Mouse (Mus musculus): ENCODE measurements at regions not wholly inside any gene's neighbourhood (a gene's known extent, or its start where the extent isn't known, plus 50 kb on each side); places are given as distances from the start of the nearest gene placed in this dataset.

GRCm38 (mm10) chr13:112160173-112160641 lies 128.0 kb upstream of the Ankrd55 start:
- Histone ChIP-seq H3K9ac (ENCODE audit: low read depth, low read length) (no peak overlapping the region), H3K27me3 (replicated peaks; ENCODE audit: control insufficient read depth, insufficient read depth, low read length) (no peaks in the 10 kb centered on the region), H3K9me3 (ENCODE audit: control insufficient read depth, low read length) (peaks cover 7% of the 10 kb centered on the region; the same call in 1 of the 2 replicates), H3K27ac (replicated peaks; ENCODE audit: low read depth, low read length) (peak overlapping the region; percentile 72), H3K36me3 (ENCODE audit: control insufficient read depth, insufficient read depth, low read length) (no peaks in the 10 kb centered on the region), H3K4me2 (ENCODE audit: low read depth, low read length) (no peak overlapping the region), H3K4me1 (ENCODE audit: control insufficient read depth, insufficient read depth, low read length) (peaks cover 22% of the 10 kb centered on the region), H3K4me3 (ENCODE audit: low read depth, low read length) (no peak overlapping the region)
- peak; percentile 88 for DNase-seq (ENCODE audit: low spot score)
- ATAC-seq (ENCODE audit: low read depth): peak; percentile 87
- 23% methylated on average over 2 of the region's 2 CpGs for WGBS

- Histone ChIP-seq H3K9me3 (ENCODE audit: control insufficient read depth, low read length) (peaks cover 7% of the 10 kb centered on the region; the same call in 1 of the 2 replicates), H3K4me3 (ENCODE audit: low read depth, low read length) (no peak overlapping the region), H3K27ac (replicated peaks; ENCODE audit: low read depth, low read length) (no peak overlapping the region), H3K27me3 (replicated peaks; ENCODE audit: control insufficient read depth, insufficient read depth, low read length) (no peaks in the 10 kb centered on the region), H3K4me1 (ENCODE audit: control insufficient read depth, insufficient read depth, low read length) (peaks cover 23% of the 10 kb centered on the region), H3K36me3 (ENCODE audit: control insufficient read depth, insufficient read depth, low read length) (no peaks in the 10 kb centered on the region), H3K4me2 (ENCODE audit: low read depth, low read length) (no peak overlapping the region), H3K9ac (ENCODE audit: low read depth, low read length) (no peak overlapping the region)
- WGBS: 69% methylated on average over 2 of the region's 2 CpGs
- ATAC-seq (ENCODE audit: low read depth) (peak; percentile 31), DNase-seq (ENCODE audit: low spot score) (peak; percentile 27)
Observed at GRCm38 (mm10) chr13:112160726-112161125, 127.5 kb upstream of the Ankrd55 start.

GRCm38 (mm10) chr13:112161886-112162285 lies 126.4 kb upstream of the Ankrd55 start:
- H3K4me1 ChIP-seq (ENCODE audit: control insufficient read depth, insufficient read depth, low read length): peaks cover 25% of the 10 kb centered on the region
- H3K27me3 ChIP-seq (replicated peaks; ENCODE audit: control insufficient read depth, insufficient read depth, low read length): no peaks in the 10 kb centered on the region
- H3K4me2 ChIP-seq (ENCODE audit: low read depth, low read length): no peak overlapping the region
- H3K36me3 ChIP-seq (ENCODE audit: control insufficient read depth, insufficient read depth, low read length): no peaks in the 10 kb centered on the region
- DNase-seq (ENCODE audit: low spot score): no peak
- WGBS: 80% methylated on average over 2 of the region's 2 CpGs
- H3K9ac ChIP-seq (ENCODE audit: low read depth, low read length): no peak overlapping the region
- H3K4me3 ChIP-seq (ENCODE audit: low read depth, low read length): no peak overlapping the region
- ATAC-seq (ENCODE audit: low read depth): no peak
- H3K9me3 ChIP-seq (ENCODE audit: control insufficient read depth, low read length): peaks cover 7% of the 10 kb centered on the region; the same call in 1 of the 2 replicates
- H3K27ac ChIP-seq (replicated peaks; ENCODE audit: low read depth, low read length): no peak overlapping the region

DNA sequence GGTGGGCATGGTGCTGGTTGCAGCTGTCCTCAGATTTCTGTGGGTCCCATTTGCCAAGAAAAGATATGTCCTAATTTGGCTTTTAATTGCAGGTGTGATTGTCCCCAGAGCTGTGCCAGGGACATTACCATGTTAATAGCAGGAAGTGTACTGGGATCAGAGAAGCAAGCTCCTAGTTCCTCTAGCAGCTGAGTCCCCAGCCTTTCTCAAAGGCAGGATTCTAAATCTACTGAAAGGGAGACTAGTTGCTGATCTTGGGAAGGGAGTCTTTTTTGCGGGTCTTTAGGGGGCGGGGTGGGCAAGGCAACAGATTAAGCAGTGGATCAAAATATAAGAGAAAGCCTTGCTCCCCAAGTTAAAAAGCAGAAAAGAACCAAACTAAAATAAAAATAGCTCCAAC lies 122.3 kb upstream of the Ankrd55 start:
- peak overlapping the region; percentile 46; the same call in 1 of the 2 replicates for H3K27ac ChIP-seq (replicated peaks; ENCODE audit: low read depth, low read length)
- no peak overlapping the region for H3K9ac ChIP-seq (ENCODE audit: low read depth, low read length)
- H3K9me3 ChIP-seq (ENCODE audit: control insufficient read depth, low read length): no peaks in the 10 kb centered on the region
- no peaks in the 10 kb centered on the region for H3K36me3 ChIP-seq (ENCODE audit: control insufficient read depth, insufficient read depth, low read length)
- H3K4me2 ChIP-seq (ENCODE audit: low read depth, low read length): 0 out of 2 replicates have a peak overlapping the region, but pooled peaks have one; percentile 10
- peaks cover 13% of the 10 kb centered on the region for H3K4me1 ChIP-seq (ENCODE audit: control insufficient read depth, insufficient read depth, low read length)
- H3K4me3 ChIP-seq (ENCODE audit: low read depth, low read length): no peak overlapping the region
- DNase-seq (ENCODE audit: low spot score) (no peak), ATAC-seq (ENCODE audit: low read depth) (no peak)
- no peaks in the 10 kb centered on the region for H3K27me3 ChIP-seq (replicated peaks; ENCODE audit: control insufficient read depth, insufficient read depth, low read length)
- WGBS: 47% methylated on average over 2 of the region's 2 CpGs

GRCm38 (mm10) chr13:112166338-112166802 lies 121.9 kb upstream of the Ankrd55 start:
- ATAC-seq (ENCODE audit: low read depth) (peak; percentile 55; the same call in 1 of the 2 replicates), DNase-seq (ENCODE audit: low spot score) (peak; percentile 68)
- Histone ChIP-seq H3K9ac (ENCODE audit: low read depth, low read length) (no peak overlapping the region), H3K4me3 (ENCODE audit: low read depth, low read length) (no peak overlapping the region), H3K36me3 (ENCODE audit: control insufficient read depth, insufficient read depth, low read length) (no peaks in the 10 kb centered on the region), H3K27ac (replicated peaks; ENCODE audit: low read depth, low read length) (peak overlapping the region; percentile 46), H3K27me3 (replicated peaks; ENCODE audit: control insufficient read depth, insufficient read depth, low read length) (no peaks in the 10 kb centered on the region), H3K9me3 (ENCODE audit: control insufficient read depth, low read length) (no peaks in the 10 kb centered on the region), H3K4me1 (ENCODE audit: control insufficient read depth, insufficient read depth, low read length) (peaks cover 9% of the 10 kb centered on the region), H3K4me2 (ENCODE audit: low read depth, low read length) (peak overlapping the region; percentile 10; the same call in 1 of the 2 replicates)
- 22% methylated on average over 10 of the region's 10 CpGs for WGBS

- Histone ChIP-seq H3K9me3 (ENCODE audit: control insufficient read depth, low read length) (no peaks in the 10 kb centered on the region), H3K27me3 (replicated peaks; ENCODE audit: control insufficient read depth, insufficient read depth, low read length) (no peaks in the 10 kb centered on the region), H3K9ac (ENCODE audit: low read depth, low read length) (no peak overlapping the region), H3K4me3 (ENCODE audit: low read depth, low read length) (no peak overlapping the region), H3K36me3 (ENCODE audit: control insufficient read depth, insufficient read depth, low read length) (no peaks in the 10 kb centered on the region), H3K27ac (replicated peaks; ENCODE audit: low read depth, low read length) (no peak overlapping the region), H3K4me2 (ENCODE audit: low read depth, low read length) (no peak overlapping the region), H3K4me1 (ENCODE audit: control insufficient read depth, insufficient read depth, low read length) (0 out of 2 replicates have a peak, but pooled peaks cover 6% of the 10 kb centered on the region)
- WGBS: 87% methylated on average over 3 of the region's 3 CpGs
- no peak for DNase-seq (ENCODE audit: low spot score)
- no peak for ATAC-seq (ENCODE audit: low read depth)
Observed at GRCm38 (mm10) chr13:112168468-112168867, 119.8 kb upstream of the Ankrd55 start.

DNA sequence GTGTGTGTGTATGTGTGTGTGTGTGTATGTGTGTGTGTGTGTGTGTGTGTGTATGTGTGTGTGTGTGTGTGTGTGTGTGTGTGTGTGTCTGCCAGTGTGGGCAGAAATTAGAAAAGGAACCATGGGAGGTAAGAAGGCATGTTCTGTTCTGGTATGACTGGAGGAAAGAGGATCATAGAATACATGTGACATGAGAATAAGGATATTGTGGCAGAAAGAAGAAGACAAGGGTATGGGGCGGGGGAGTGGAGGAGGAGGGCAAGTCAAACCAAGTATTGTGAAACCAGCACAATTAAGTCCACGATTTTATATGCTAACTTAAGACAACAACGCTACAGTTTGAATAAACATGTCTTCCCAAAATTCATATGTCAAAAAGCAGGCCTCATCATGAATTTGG lies 117.4 kb upstream of the Ankrd55 start:
- Histone ChIP-seq H3K36me3 (ENCODE audit: control insufficient read depth, insufficient read depth, low read length) (no peaks in the 10 kb centered on the region), H3K9ac (ENCODE audit: low read depth, low read length) (no peak overlapping the region), H3K27me3 (replicated peaks; ENCODE audit: control insufficient read depth, insufficient read depth, low read length) (no peaks in the 10 kb centered on the region), H3K9me3 (ENCODE audit: control insufficient read depth, low read length) (no peaks in the 10 kb centered on the region), H3K4me3 (ENCODE audit: low read depth, low read length) (no peak overlapping the region), H3K27ac (replicated peaks; ENCODE audit: low read depth, low read length) (no peak overlapping the region), H3K4me2 (ENCODE audit: low read depth, low read length) (no peak overlapping the region), H3K4me1 (ENCODE audit: control insufficient read depth, insufficient read depth, low read length) (0 out of 2 replicates have a peak, but pooled peaks cover 1% of the 10 kb centered on the region)
- 90% methylated on average over 3 of the region's 3 CpGs for whole genome bisulfite sequencing
- ATAC-seq (ENCODE audit: low read depth) (no peak), DNase-seq (ENCODE audit: low spot score) (no peak)

DNA sequence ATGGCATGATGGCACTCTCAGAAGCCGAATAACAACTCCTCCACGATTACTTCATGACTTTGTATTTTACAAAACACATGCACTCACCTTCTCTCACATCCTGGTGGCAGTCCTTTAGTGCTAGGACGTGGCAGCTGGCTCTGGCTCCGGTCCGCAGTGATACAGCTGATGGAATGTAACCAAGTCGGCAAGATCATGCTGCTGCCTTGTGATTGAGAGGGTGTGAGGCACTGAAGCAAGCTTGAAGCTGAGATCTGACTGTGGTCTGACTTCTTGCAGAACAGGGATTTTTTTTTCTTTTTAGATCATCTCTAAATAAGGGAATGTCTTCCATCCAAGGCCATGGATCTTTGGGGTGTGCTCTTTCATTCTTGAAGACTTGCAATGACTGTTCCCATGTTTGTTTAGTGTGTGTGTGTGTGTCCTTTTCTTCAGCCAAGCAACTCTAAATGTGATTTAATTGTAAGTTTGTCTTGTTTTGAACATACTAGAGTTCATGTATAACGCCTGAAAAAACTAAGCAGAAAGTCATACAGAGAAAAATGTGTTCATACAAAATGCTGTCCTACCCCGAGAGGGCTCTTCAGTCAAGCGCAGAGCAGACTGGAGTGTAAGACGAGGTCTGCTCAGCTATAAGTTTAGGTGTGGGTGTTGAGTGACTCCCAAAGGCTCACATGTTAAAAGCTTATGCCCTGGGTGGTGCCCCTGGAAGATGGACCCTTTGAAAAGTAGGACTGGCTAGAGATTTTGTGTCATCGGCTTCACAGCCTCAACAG lies 116.1 kb upstream of the Ankrd55 start:
- H3K9me3 ChIP-seq (ENCODE audit: control insufficient read depth, low read length): no peaks in the 10 kb centered on the region
- no peak overlapping the region for H3K27ac ChIP-seq (replicated peaks; ENCODE audit: low read depth, low read length)
- no peak for ATAC-seq (ENCODE audit: low read depth)
- no peak overlapping the region for H3K9ac ChIP-seq (ENCODE audit: low read depth, low read length)
- H3K27me3 ChIP-seq (replicated peaks; ENCODE audit: control insufficient read depth, insufficient read depth, low read length): no peaks in the 10 kb centered on the region
- H3K4me1 ChIP-seq (ENCODE audit: control insufficient read depth, insufficient read depth, low read length): no peaks in the 10 kb centered on the region
- 82% methylated on average over 11 of the region's 11 CpGs for WGBS
- no peak overlapping the region for H3K4me2 ChIP-seq (ENCODE audit: low read depth, low read length)
- no peaks in the 10 kb centered on the region for H3K36me3 ChIP-seq (ENCODE audit: control insufficient read depth, insufficient read depth, low read length)
- no peak overlapping the region for H3K4me3 ChIP-seq (ENCODE audit: low read depth, low read length)
- no peak for DNase-seq (ENCODE audit: low spot score)
